Mouse (Mus musculus): ENCODE data around the gene Rgmb.

GRCm38 (mm10) chr17:15773956-15774355, 56.9 kb downstream of the Rgmb start:
- TF ChIP-seq POLR2A (IDR thresholded peaks at IDR 0.05; ENCODE audit: control insufficient read depth, low read depth, low read length): no peak
- TF ChIP-seq CTCF (IDR thresholded peaks at IDR 0.05; ENCODE audit: control insufficient read depth, insufficient read depth, insufficient replicate concordance, low read depth, low read length): no peak

Data from testis, adult 2 months (tissue).